Mouse (Mus musculus): ENCODE results near the gene Pclaf. TPM values are rescaled to one million over a fixed set of nuclear protein-coding genes. Genes with fewer than 3 reads are reported as not detected.
A peak's percentile ranks its signal among the peaks of the same experiment; 100 is the strongest.

Pclaf gene
- 259 and 263 TPM in 2 replicates for polyA plus RNA-seq (2014; fragmentation: Nextera tagmentation; extraction: Ambion mirVana)

GRCm38 (mm10) chr9:65890143-65890628 lies at the start of gene Pclaf:
Gene Pclaf, plus strand, starts transcription at chr9:65890237.
- H3K27ac ChIP-seq (ENCODE audit: low read depth): peak within 1 kb of the TSS; percentile 2; the same call in 1 of the 2 replicates
- peak within 1 kb of the TSS; percentile 65 for H3K4me3 ChIP-seq (ENCODE audit: low read depth, low read length)
- TF ChIP-seq CTCF (IDR thresholded peaks at IDR 0.05; ENCODE audit: low read depth): no peak; the same call in 1 of the 2 replicates
- H3K9ac ChIP-seq: peak within 1 kb of the TSS; percentile 80
- WGBS: under 1% methylated on average over 21 of the region's 21 CpGs
- no peaks in the 10 kb centered on the region for H3K9me3 ChIP-seq (ENCODE audit: low read depth, low read length)
- peak within 1 kb of the TSS; percentile 69 for H3K4me2 ChIP-seq
- H3K4me1 ChIP-seq (ENCODE audit: insufficient read depth): 0 out of 2 replicates have a peak, but pooled peaks cover 3% of the 10 kb centered on the region
- H3K36me3 ChIP-seq (ENCODE audit: insufficient read depth): peaks cover 28% of the 10 kb centered on the region
- peak; percentile 99 for ATAC-seq (ENCODE audit: insufficient read depth)
- peak; percentile 97 for DNase-seq
- no peaks in the 10 kb centered on the region for H3K27me3 ChIP-seq (ENCODE audit: insufficient read depth, low read length)

DNA sequence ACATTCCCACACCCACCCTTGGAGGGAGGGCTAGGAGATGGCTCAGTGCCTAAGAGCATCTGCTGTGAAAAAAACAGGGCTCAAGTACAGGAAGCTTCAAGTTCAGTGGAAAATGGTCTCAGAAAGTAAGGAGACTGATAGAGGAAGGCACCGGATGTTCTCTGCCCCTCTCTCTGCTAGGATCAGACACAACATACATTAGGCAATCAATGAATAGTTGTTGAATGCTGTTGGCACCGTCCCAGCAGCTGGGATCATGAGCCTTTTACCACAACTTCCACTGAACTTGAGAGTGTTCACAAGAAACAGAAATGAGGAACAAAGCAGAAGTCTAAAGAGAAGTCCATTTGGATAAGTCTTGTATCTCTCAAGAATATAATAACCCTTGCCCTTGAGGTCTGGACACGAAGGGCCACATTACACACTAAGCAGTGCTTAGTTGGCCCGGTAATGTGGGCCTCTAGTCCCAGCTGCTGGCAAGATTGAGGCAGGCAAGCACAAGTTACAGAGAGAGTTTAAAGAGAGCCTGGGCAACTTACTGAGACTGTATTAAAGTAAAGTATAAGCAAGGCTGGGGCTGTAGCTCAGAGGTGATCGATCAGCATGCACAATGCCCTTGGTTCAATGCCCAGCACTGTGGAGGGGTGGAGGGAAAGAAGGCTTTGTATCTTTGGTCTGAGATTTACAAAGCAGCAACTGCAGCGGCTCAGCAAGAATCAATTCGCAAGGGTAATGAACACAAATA lies 45.4 kb upstream of the Pclaf start:
- Histone ChIP-seq H3K36me3 (ENCODE audit: insufficient read depth) (peaks cover 11% of the 10 kb centered on the region; the same call in 1 of the 2 replicates), H3K9ac (no peak overlapping the region), H3K4me3 (ENCODE audit: low read depth, low read length) (no peak overlapping the region), H3K27me3 (ENCODE audit: insufficient read depth, low read length) (no peaks in the 10 kb centered on the region), H3K9me3 (ENCODE audit: low read depth, low read length) (no peaks in the 10 kb centered on the region), H3K4me2 (no peak overlapping the region), H3K27ac (ENCODE audit: low read depth) (peak overlapping the region; percentile 33; the same call in 1 of the 2 replicates), H3K4me1 (ENCODE audit: insufficient read depth) (no peaks in the 10 kb centered on the region)
- ATAC-seq (ENCODE audit: insufficient read depth) (no peak), DNase-seq (peak; percentile 76)
- WGBS: 71% methylated on average over 7 of the region's 7 CpGs
- TF ChIP-seq CTCF (IDR thresholded peaks at IDR 0.05; ENCODE audit: low read depth): no peak

DNA sequence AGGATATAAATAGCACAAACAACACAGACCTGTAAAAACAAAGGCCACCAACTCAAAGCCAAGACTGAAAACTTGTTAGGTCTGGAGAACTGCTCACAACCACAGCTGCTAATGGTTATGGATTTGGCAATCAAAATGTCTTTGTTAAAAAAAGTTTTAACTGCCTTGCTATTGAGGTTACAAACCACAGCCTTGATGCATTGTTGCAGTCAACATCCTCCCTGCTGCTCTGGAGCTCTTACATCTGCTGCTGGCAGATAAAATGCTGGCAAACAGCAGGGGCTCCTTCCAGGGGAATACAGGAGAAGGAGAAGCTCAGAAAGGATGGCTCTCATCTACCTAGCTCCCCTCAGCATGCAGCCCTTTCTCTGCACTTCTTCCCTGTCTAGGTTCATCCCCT lies 41.9 kb upstream of the Pclaf start:
- no peaks in the 10 kb centered on the region for H3K4me1 ChIP-seq (ENCODE audit: insufficient read depth)
- H3K4me2 ChIP-seq: no peak overlapping the region
- no peak overlapping the region for H3K4me3 ChIP-seq (ENCODE audit: low read depth, low read length)
- TF ChIP-seq CTCF (IDR thresholded peaks at IDR 0.05; ENCODE audit: low read depth): no peak
- H3K9me3 ChIP-seq (ENCODE audit: low read depth, low read length): no peaks in the 10 kb centered on the region
- no peak overlapping the region for H3K27ac ChIP-seq (ENCODE audit: low read depth)
- H3K9ac ChIP-seq: no peak overlapping the region
- peaks cover 34% of the 10 kb centered on the region for H3K36me3 ChIP-seq (ENCODE audit: insufficient read depth)
- H3K27me3 ChIP-seq (ENCODE audit: insufficient read depth, low read length): no peaks in the 10 kb centered on the region
- peak; percentile 64 for DNase-seq
- no peak for ATAC-seq (ENCODE audit: insufficient read depth)

- 10% methylated on average over 1 of the region's 1 CpGs for WGBS
- no peak overlapping the region for H3K9ac ChIP-seq
- peaks cover 41% of the 10 kb centered on the region for H3K36me3 ChIP-seq (ENCODE audit: insufficient read depth)
- no peak overlapping the region for H3K4me3 ChIP-seq (ENCODE audit: low read depth, low read length)
- no peaks in the 10 kb centered on the region for H3K27me3 ChIP-seq (ENCODE audit: insufficient read depth, low read length)
- no peak overlapping the region for H3K27ac ChIP-seq (ENCODE audit: low read depth)
- H3K4me1 ChIP-seq (ENCODE audit: insufficient read depth): no peaks in the 10 kb centered on the region
- H3K9me3 ChIP-seq (ENCODE audit: low read depth, low read length): no peaks in the 10 kb centered on the region
- DNase-seq: peak; percentile 83
- TF ChIP-seq CTCF (IDR thresholded peaks at IDR 0.05; ENCODE audit: low read depth): peak; percentile 37
- H3K4me2 ChIP-seq: no peak overlapping the region
- ATAC-seq (ENCODE audit: insufficient read depth): no peak
Measured at GRCm38 (mm10) chr9:65850203-65850602, 39.8 kb upstream of the Pclaf start.

GRCm38 (mm10) chr9:65859656-65860055 lies 30.4 kb upstream of the Pclaf start:
- DNase-seq (no peak), ATAC-seq (ENCODE audit: insufficient read depth) (no peak)
- no peak overlapping the region for H3K4me2 ChIP-seq
- no peak overlapping the region for H3K4me3 ChIP-seq (ENCODE audit: low read depth, low read length)
- no peak overlapping the region for H3K9ac ChIP-seq
- TF ChIP-seq CTCF (IDR thresholded peaks at IDR 0.05; ENCODE audit: low read depth): no peak
- no peaks in the 10 kb centered on the region for H3K4me1 ChIP-seq (ENCODE audit: insufficient read depth)
- H3K27ac ChIP-seq (ENCODE audit: low read depth): no peak overlapping the region
- H3K27me3 ChIP-seq (ENCODE audit: insufficient read depth, low read length): no peaks in the 10 kb centered on the region
- H3K36me3 ChIP-seq (ENCODE audit: insufficient read depth): peaks cover 44% of the 10 kb centered on the region
- 33% methylated on average over 1 of the region's 1 CpGs for WGBS
- no peaks in the 10 kb centered on the region for H3K9me3 ChIP-seq (ENCODE audit: low read depth, low read length)

DNA sequence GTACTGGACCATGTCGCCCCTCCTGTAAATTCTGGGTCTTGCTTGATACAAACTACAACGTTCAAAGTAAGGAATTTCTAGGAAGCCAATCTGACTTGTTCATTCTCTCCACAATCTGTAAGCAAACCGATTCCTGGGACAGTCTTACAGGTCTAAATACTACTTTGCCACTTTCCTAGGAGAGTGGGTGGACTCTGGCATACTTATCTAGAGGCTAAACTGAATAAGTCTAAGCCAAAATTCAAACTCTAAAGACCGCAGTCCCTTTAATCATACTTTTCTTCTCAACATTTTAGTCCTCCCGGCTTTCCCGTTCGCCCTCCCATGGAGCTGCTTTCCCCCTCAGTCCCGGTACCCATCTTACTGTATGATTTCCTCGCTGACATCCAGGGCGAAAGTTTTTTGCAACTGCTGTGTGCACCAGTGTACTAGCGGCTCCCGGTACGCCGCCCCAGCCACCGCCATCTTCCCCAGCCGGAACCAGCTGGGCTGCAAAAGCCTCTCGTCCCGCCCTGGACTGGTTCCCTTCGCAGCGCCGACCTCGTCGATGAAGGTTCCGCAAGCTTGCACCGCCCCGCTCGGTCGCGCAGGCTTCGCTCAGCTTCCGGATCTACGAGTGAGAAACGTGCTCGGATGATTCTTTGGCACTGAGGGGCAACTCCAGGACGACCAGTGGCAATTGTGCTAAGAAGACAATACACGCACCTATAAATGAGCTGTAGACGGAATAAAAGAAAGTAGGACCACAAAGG lies 5.3 kb upstream of the Pclaf start:
- Histone ChIP-seq H3K4me3 (ENCODE audit: low read depth, low read length) (peak overlapping the region; percentile 63), H3K36me3 (ENCODE audit: insufficient read depth) (peaks cover 10% of the 10 kb centered on the region; the same call in 1 of the 2 replicates), H3K4me2 (peak overlapping the region; percentile 77), H3K4me1 (ENCODE audit: insufficient read depth) (0 out of 2 replicates have a peak, but pooled peaks cover 3% of the 10 kb centered on the region), H3K27ac (ENCODE audit: low read depth) (peak overlapping the region; percentile 80), H3K9ac (peak overlapping the region; percentile 69), H3K27me3 (ENCODE audit: insufficient read depth, low read length) (no peaks in the 10 kb centered on the region), H3K9me3 (ENCODE audit: low read depth, low read length) (no peaks in the 10 kb centered on the region)
- under 1% methylated on average over 37 of the region's 37 CpGs for WGBS
- TF ChIP-seq CTCF (IDR thresholded peaks at IDR 0.05; ENCODE audit: low read depth): peak; percentile 22
- ATAC-seq (ENCODE audit: insufficient read depth) (peak; percentile 99), DNase-seq (peak; percentile 96)

DNA sequence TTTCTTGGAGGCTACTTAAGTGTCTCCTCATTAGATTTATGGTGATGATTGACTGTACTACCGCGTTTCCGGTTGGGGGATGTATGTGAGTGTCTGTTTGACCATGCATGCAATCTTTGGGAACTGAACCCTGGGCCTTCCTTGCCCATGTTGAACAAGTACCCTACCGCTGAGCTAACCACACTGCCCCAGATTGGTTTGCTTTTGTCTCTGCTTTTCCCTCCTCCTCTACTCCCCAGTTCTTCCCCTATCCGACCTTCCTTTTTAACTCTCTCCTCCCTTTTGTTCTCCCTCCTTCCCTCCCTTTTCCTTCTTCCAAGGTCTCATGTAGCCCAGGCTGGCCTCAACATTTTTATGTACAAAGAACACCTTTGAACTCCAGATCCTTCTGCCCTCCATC lies 1.1 kb downstream of the Pclaf start:
- TF ChIP-seq CTCF (IDR thresholded peaks at IDR 0.05; ENCODE audit: low read depth): no peak
- 1% methylated on average over 5 of the region's 5 CpGs for WGBS
- H3K27me3 ChIP-seq (ENCODE audit: insufficient read depth, low read length): no peaks in the 10 kb centered on the region
- no peak overlapping the region for H3K27ac ChIP-seq (ENCODE audit: low read depth)
- H3K9me3 ChIP-seq (ENCODE audit: low read depth, low read length): no peaks in the 10 kb centered on the region
- peaks cover 36% of the 10 kb centered on the region for H3K36me3 ChIP-seq (ENCODE audit: insufficient read depth)
- H3K9ac ChIP-seq: peak overlapping the region; percentile 80
- no peaks in the 10 kb centered on the region for H3K4me1 ChIP-seq (ENCODE audit: insufficient read depth)
- peak overlapping the region; percentile 69 for H3K4me2 ChIP-seq
- ATAC-seq (ENCODE audit: insufficient read depth) (no peak), DNase-seq (peak; percentile 53)
- H3K4me3 ChIP-seq (ENCODE audit: low read depth, low read length): peak overlapping the region; percentile 65
